Mouse (Mus musculus) embryonic fibroblast, embryonic 13.5 days (primary cell): Measurements from ENCODE around the gene Dnajc5.

Experiments used
- CTCF ChIP-seq: IDR thresholded peaks from 2 replicates; pipeline ENCODE4 v1.5.1; 2011; ENCODE audit warnings: mild to moderate bottlenecking, control low read depth, low read length, moderate library complexity, borderline replicate concordance; ENCODE audit not compliant: insufficient read depth
- POLR2A ChIP-seq: IDR thresholded peaks from 2 replicates; pipeline ENCODE4 v1.6.1; 2011; ENCODE audit warnings: low read depth, mild to moderate bottlenecking, control low read depth, low read length, moderate library complexity

DNA sequence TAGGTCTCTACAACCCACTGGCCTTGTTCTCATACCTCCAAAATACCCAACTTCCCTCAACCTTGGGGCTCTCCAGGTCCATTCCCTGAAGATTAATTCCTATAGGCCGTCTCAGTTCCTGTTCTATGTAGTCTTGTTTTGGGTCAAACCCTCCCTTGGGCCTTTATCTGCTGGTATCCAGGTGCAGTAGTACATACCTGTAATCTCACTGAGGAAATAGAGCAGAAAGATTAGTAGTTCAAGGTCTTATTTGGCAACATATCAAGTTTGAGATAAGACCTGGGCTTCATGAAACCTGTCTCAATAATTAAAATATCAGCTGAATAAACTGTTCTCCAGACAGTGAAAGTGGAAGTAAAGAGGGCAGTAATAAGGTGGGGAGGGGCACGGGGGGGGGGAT lies 37.2 kb upstream of the Dnajc5 start:
- no peak for TF ChIP-seq CTCF
- no peak for TF ChIP-seq POLR2A
